Mouse (Mus musculus): ENCODE measurements around the gene Mapkbp1. TPM values are rescaled to one million over a fixed set of nuclear protein-coding genes. Genes with fewer than 3 reads are reported as not detected.

Mapkbp1 gene
- polyA plus RNA-seq, 1 experiment from 2014 or later = 3.6 TPM

DNA sequence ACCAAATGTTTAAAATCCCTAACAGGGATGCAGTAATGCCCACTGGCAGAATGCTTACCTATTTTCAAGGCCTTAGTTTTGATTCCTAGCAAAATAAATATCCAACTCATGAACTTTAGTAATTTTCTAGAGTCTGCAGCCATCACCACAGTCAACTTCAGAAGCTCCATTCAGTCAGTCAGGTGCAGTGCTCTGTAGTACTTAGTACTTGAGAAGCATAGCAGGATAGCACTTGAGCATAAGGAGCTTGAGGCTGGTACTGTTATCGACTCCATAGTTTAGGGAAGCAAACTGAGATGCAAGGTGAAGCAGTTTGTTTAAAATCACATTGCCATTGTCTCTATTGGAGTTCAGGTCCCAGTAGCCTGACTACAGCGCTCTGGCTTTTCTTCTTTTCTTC lies 27.2 kb downstream of the Mapkbp1 start:
- Histone ChIP-seq H3K9ac (ENCODE audit: low read length) (no peak overlapping the region), H3K9me3 (ENCODE audit: control insufficient read depth, low read length) (no peaks in the 10 kb centered on the region), H3K4me1 (replicated peaks; ENCODE audit: control insufficient read depth, insufficient read depth, low read length) (peaks cover 3% of the 10 kb centered on the region; the same call in 1 of the 2 replicates), H3K4me3 (ENCODE audit: low read depth, low read length) (no peak overlapping the region), H3K36me3 (ENCODE audit: control insufficient read depth, insufficient read depth, low read length) (peaks cover 6% of the 10 kb centered on the region; the same call in 1 of the 2 replicates), H3K4me2 (ENCODE audit: low read length) (no peak overlapping the region), H3K27ac (ENCODE audit: low read depth) (no peak overlapping the region), H3K27me3 (replicated peaks; ENCODE audit: control insufficient read depth, insufficient read depth, low read length) (no peaks in the 10 kb centered on the region)
- DNase-seq (ENCODE audit: low spot score) = no peak
- WGBS = 92% methylated on average over 2 of the region's 2 CpGs
- no peak for ATAC-seq (replicated peaks; ENCODE audit: low FRiP score, low TSS enrichment, low read depth)

DNA sequence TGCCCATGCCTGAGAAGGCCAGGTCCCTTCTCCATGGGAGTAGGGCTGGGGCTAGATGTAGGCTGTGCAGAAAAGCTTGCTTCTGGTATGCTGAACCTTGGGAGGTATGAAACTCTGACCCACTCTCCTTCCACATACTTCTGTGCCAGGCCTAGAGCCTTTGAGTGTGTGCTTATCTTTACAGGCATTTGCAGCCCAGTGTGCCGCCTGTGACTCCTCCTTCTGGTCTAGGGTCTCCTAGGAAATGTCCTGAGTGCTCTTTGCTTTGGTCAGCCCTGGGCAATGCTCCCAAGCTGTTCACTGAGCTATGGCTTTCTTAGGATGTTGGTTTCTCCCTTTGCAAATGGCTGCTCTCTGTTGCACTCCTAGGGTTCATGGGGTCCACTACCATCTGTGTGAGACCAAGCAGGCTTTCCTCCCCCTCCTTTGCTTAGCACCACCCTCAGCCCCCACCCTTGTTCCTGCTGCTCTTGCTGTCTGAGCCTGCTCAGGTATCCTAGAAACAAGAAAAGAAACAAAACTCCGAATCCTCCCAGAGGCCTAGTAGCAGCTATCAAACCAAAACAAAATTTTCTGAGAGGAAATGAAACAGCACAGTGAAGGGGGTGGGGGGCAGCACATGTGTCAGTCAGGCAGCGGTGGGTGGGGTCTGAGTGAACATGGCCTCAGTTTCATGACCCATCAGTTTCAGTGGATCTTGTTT lies 28.5 kb downstream of the Mapkbp1 start:
- DNase-seq (ENCODE audit: low spot score) = no peak
- no peak overlapping the region for H3K27ac ChIP-seq (ENCODE audit: low read depth)
- no peak overlapping the region for H3K4me3 ChIP-seq (ENCODE audit: low read depth, low read length)
- H3K9me3 ChIP-seq (ENCODE audit: control insufficient read depth, low read length) = no peaks in the 10 kb centered on the region
- ATAC-seq (replicated peaks; ENCODE audit: low FRiP score, low TSS enrichment, low read depth) = no peak
- H3K36me3 ChIP-seq (ENCODE audit: control insufficient read depth, insufficient read depth, low read length) = peaks cover 6% of the 10 kb centered on the region; the same call in 1 of the 2 replicates
- no peaks in the 10 kb centered on the region for H3K27me3 ChIP-seq (replicated peaks; ENCODE audit: control insufficient read depth, insufficient read depth, low read length)
- no peak overlapping the region for H3K9ac ChIP-seq (ENCODE audit: low read length)
- no peak overlapping the region for H3K4me2 ChIP-seq (ENCODE audit: low read length)
- 52% methylated on average over 3 of the region's 3 CpGs for WGBS
- H3K4me1 ChIP-seq (replicated peaks; ENCODE audit: control insufficient read depth, insufficient read depth, low read length) = 0 out of 2 replicates have a peak, but pooled peaks cover 3% of the 10 kb centered on the region

DNA sequence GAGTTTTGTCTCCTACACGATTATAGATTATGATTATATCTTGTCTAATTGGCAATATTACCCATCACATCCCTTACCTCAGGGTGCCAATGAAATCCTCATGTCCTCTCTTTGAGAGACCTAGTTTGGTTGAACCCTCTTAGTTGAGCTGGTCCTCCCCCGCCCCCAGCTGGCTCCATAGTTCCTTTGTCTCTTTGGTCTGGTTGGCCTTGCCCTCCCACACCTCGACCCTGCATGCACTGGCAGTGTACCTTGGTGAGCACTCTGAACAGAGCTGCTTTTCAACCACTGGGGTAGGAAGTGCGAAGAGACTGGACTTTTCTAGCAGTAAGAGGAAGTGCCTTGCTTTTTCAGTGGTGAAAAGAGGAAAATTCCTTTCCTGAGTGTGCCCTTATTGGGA lies 29.5 kb downstream of the Mapkbp1 start:
- Histone ChIP-seq H3K27ac (ENCODE audit: low read depth) (no peak overlapping the region), H3K4me3 (ENCODE audit: low read depth, low read length) (no peak overlapping the region), H3K4me2 (ENCODE audit: low read length) (no peak overlapping the region), H3K9ac (ENCODE audit: low read length) (no peak overlapping the region), H3K9me3 (ENCODE audit: control insufficient read depth, low read length) (no peaks in the 10 kb centered on the region), H3K27me3 (replicated peaks; ENCODE audit: control insufficient read depth, insufficient read depth, low read length) (no peaks in the 10 kb centered on the region), H3K4me1 (replicated peaks; ENCODE audit: control insufficient read depth, insufficient read depth, low read length) (no peaks in the 10 kb centered on the region), H3K36me3 (ENCODE audit: control insufficient read depth, insufficient read depth, low read length) (peaks cover 6% of the 10 kb centered on the region; the same call in 1 of the 2 replicates)
- WGBS = 73% methylated on average over 4 of the region's 4 CpGs
- DNase-seq (ENCODE audit: low spot score) (no peak), ATAC-seq (replicated peaks; ENCODE audit: low FRiP score, low TSS enrichment, low read depth) (no peak)

DNA sequence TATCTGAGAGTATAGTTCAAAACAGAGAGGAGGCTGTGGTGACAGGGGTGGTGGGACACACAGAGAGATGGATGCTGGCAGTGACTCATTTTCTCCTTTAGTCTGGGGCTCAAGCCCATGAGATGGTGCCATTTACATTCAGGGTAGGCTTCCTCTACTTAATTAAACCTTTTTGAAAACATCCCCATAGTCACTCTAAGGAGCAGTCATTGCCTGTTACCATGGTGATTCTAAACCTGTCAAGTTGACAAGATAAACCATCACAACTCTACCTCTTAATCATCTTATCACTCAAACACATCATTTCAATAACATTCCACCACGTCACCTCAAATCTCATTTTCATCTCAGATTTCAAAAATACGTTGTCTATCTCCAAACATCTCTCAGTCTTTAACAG lies 31.5 kb downstream of the Mapkbp1 start:
- H3K4me1 ChIP-seq (replicated peaks; ENCODE audit: control insufficient read depth, insufficient read depth, low read length) = no peaks in the 10 kb centered on the region
- H3K27me3 ChIP-seq (replicated peaks; ENCODE audit: control insufficient read depth, insufficient read depth, low read length) = no peaks in the 10 kb centered on the region
- WGBS = 84% methylated on average over 2 of the region's 2 CpGs
- H3K4me2 ChIP-seq (ENCODE audit: low read length) = no peak overlapping the region
- ATAC-seq (replicated peaks; ENCODE audit: low FRiP score, low TSS enrichment, low read depth) (no peak), DNase-seq (ENCODE audit: low spot score) (no peak)
- H3K36me3 ChIP-seq (ENCODE audit: control insufficient read depth, insufficient read depth, low read length) = peaks cover 6% of the 10 kb centered on the region; the same call in 1 of the 2 replicates
- no peaks in the 10 kb centered on the region for H3K9me3 ChIP-seq (ENCODE audit: control insufficient read depth, low read length)
- H3K27ac ChIP-seq (ENCODE audit: low read depth) = no peak overlapping the region
- no peak overlapping the region for H3K9ac ChIP-seq (ENCODE audit: low read length)
- H3K4me3 ChIP-seq (ENCODE audit: low read depth, low read length) = no peak overlapping the region

DNA sequence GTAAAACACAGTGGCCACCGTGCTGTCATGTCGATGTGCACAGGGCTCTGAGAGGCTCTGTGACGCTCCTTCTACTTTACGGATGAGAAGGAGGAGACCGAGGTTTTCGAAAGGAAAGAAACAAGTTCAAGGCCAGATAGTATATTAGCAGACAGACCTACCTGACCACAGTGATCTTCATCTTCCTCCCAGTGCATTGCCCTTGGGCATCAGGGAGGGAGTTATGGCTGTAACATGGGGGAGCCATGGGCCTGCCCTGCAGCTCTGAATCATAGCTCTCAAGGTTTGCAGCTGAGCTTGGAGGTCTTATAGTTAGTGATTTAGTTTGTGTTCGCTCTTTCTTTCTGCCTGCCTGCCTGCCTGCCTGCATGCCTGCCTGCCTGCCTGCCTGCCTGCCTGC lies 34.2 kb downstream of the Mapkbp1 start:
- Histone ChIP-seq H3K4me1 (replicated peaks; ENCODE audit: control insufficient read depth, insufficient read depth, low read length) (no peaks in the 10 kb centered on the region), H3K27ac (ENCODE audit: low read depth) (no peak overlapping the region), H3K9me3 (ENCODE audit: control insufficient read depth, low read length) (no peaks in the 10 kb centered on the region), H3K4me2 (ENCODE audit: low read length) (no peak overlapping the region), H3K27me3 (replicated peaks; ENCODE audit: control insufficient read depth, insufficient read depth, low read length) (no peaks in the 10 kb centered on the region), H3K9ac (ENCODE audit: low read length) (no peak overlapping the region), H3K36me3 (ENCODE audit: control insufficient read depth, insufficient read depth, low read length) (no peaks in the 10 kb centered on the region), H3K4me3 (ENCODE audit: low read depth, low read length) (no peak overlapping the region)
- 93% methylated on average over 7 of the region's 7 CpGs for WGBS
- ATAC-seq (replicated peaks; ENCODE audit: low FRiP score, low TSS enrichment, low read depth) (no peak), DNase-seq (ENCODE audit: low spot score) (no peak)

DNA sequence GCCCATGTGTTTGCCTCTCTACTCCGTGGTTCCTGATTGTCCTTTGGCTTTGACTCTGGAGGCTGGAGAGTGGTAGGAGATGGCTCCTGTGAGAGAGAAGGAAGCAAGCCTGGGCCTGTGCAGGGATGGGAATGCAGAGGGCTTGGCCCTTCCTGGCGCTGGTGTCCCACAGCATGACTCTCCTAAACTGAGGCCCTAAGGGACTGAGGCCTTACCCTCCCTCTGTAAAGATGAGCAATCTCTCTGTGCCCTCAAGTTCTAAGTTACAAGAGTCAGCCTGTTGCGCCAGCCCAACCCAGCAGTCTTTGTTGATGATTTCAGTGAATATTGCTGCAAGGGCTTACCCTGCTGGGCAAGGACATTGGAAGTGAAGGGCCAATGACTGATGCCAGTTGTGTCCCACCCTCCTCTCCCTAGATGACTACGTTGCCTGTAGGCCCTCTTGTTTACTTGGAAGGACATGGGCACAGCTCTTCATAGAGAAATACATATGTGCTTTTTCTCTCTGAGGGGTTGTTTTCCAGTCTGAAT lies 35.2 kb downstream of the Mapkbp1 start:
- no peak overlapping the region for H3K4me2 ChIP-seq (ENCODE audit: low read length)
- no peak for ATAC-seq (replicated peaks; ENCODE audit: low FRiP score, low TSS enrichment, low read depth)
- 85% methylated on average over 4 of the region's 4 CpGs for WGBS
- H3K4me3 ChIP-seq (ENCODE audit: low read depth, low read length) = no peak overlapping the region
- H3K4me1 ChIP-seq (replicated peaks; ENCODE audit: control insufficient read depth, insufficient read depth, low read length) = no peaks in the 10 kb centered on the region
- no peak overlapping the region for H3K9ac ChIP-seq (ENCODE audit: low read length)
- H3K27ac ChIP-seq (ENCODE audit: low read depth) = no peak overlapping the region
- no peaks in the 10 kb centered on the region for H3K27me3 ChIP-seq (replicated peaks; ENCODE audit: control insufficient read depth, insufficient read depth, low read length)
- no peak for DNase-seq (ENCODE audit: low spot score)
- no peaks in the 10 kb centered on the region for H3K9me3 ChIP-seq (ENCODE audit: control insufficient read depth, low read length)
- peaks cover 4% of the 10 kb centered on the region; the same call in 1 of the 2 replicates for H3K36me3 ChIP-seq (ENCODE audit: control insufficient read depth, insufficient read depth, low read length)

DNA sequence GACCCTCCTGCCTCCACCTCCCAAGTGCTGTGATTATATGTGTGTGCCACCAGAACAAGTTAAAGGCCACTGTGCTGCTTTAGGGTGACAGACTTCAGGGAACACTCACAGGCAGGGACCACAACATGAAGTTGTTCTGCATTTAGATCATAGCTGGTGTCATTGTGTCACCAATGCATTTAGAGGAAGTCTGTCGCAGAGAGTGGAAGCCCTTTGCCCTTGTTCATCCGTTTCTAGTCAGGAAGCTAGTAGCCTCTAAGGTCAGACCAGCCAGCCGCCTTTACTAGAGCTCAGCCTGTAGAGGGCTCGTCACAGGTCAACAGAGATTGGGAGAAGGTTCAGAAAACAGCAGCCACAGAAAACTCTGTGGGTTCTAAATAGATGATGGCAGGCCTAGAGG lies 36.2 kb downstream of the Mapkbp1 start:
- H3K36me3 ChIP-seq (ENCODE audit: control insufficient read depth, insufficient read depth, low read length) = peaks cover 4% of the 10 kb centered on the region; the same call in 1 of the 2 replicates
- ATAC-seq (replicated peaks; ENCODE audit: low FRiP score, low TSS enrichment, low read depth) (no peak), DNase-seq (ENCODE audit: low spot score) (no peak)
- 56% methylated on average over 4 of the region's 4 CpGs for WGBS
- H3K4me2 ChIP-seq (ENCODE audit: low read length) = no peak overlapping the region
- no peaks in the 10 kb centered on the region for H3K27me3 ChIP-seq (replicated peaks; ENCODE audit: control insufficient read depth, insufficient read depth, low read length)
- no peak overlapping the region for H3K4me3 ChIP-seq (ENCODE audit: low read depth, low read length)
- no peak overlapping the region for H3K27ac ChIP-seq (ENCODE audit: low read depth)
- no peaks in the 10 kb centered on the region for H3K9me3 ChIP-seq (ENCODE audit: control insufficient read depth, low read length)
- no peaks in the 10 kb centered on the region for H3K4me1 ChIP-seq (replicated peaks; ENCODE audit: control insufficient read depth, insufficient read depth, low read length)
- no peak overlapping the region for H3K9ac ChIP-seq (ENCODE audit: low read length)

DNA sequence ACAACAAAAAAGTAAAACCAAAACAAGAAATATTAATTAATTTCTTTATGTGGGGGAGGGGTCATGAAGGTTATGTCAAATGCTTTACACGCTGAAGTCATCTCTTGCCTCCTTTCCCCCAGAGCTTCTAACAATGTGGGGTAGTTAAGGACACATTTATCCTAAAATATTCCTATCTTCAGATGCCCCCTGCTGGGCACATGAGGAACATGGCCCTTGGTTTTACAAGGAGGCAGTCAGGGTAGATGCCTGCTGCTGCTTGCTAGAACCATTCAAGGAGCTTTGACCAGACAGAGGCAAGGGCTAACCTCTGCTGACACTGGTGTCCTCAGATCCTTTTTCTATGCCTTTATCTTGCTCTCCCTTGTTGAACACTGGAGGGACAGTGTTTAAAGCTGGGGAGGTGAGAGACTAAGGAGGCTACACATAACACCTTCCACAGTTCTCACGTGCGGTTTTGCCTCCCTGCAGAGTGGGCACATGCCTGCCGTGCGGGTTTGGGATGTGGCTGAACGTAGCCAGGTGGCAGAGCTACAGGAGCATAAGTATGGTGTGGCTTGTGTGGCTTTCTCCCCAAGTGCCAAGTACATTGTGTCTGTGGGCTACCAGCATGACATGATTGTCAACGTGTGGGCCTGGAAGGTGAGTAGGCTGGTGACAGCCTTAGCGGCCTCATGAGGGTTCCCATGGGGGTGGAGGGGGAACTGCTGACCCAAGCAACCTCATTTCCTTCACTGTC lies 39.1 kb downstream of the Mapkbp1 start:
- no peak overlapping the region for H3K4me3 ChIP-seq (ENCODE audit: low read depth, low read length)
- WGBS = 77% methylated on average over 8 of the region's 8 CpGs
- no peaks in the 10 kb centered on the region for H3K4me1 ChIP-seq (replicated peaks; ENCODE audit: control insufficient read depth, insufficient read depth, low read length)
- DNase-seq (ENCODE audit: low spot score) (peak; percentile 68), ATAC-seq (replicated peaks; ENCODE audit: low FRiP score, low TSS enrichment, low read depth) (no peak)
- H3K27me3 ChIP-seq (replicated peaks; ENCODE audit: control insufficient read depth, insufficient read depth, low read length) = no peaks in the 10 kb centered on the region
- H3K9ac ChIP-seq (ENCODE audit: low read length) = no peak overlapping the region
- H3K36me3 ChIP-seq (ENCODE audit: control insufficient read depth, insufficient read depth, low read length) = peaks cover 18% of the 10 kb centered on the region
- H3K4me2 ChIP-seq (ENCODE audit: low read length) = no peak overlapping the region
- no peak overlapping the region for H3K27ac ChIP-seq (ENCODE audit: low read depth)
- H3K9me3 ChIP-seq (ENCODE audit: control insufficient read depth, low read length) = no peaks in the 10 kb centered on the region

Measured in intestine, embryonic 14.5 days (tissue).